Mouse (Mus musculus): ENCODE results near the gene Hnrnpa0. TPM values are rescaled to one million over a fixed set of nuclear protein-coding genes. Genes with fewer than 3 reads are reported as not detected.

Hnrnpa0 gene
- total RNA-seq (2014; rRNA removed), result 178 and 184 TPM in 2 replicates
- polyA plus RNA-seq (2015; fragmentation: Nextera tagmentation; extraction: Ambion mirVana), result 56.8 and 64.4 TPM in 2 replicates

DNA sequence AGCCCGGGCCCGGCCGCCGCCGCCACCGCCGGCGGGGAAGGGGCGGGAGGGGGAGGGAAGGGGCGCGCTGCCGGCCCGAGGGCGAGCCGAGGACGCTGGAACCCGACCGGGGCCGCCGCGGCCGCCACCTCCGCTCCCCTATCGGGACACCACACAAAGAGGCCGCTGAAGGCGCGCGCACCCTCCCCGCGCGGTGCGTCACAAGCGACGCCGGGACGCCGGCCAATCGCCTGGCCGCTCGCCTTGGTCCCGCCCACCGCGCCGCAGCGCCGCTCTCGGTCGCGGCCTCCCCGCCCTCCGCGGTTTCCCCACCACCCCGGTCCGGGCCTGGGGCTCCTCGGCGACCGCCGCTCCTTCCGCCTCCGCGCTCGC is at the start of gene Hnrnpa0:
Gene Hnrnpa0, minus strand, starts transcription at position 161 of the 372 bp plus-strand sequence.
- H3K27me3 ChIP-seq (ENCODE audit: insufficient read depth, low read length), result no peaks in the 10 kb centered on the region
- H3K4me3 ChIP-seq (ENCODE audit: low read length), result peak within 1 kb of the TSS; percentile 94
- 2% methylated on average over 21 of the region's 62 CpGs for WGBS
- H3K27ac ChIP-seq, result peak within 1 kb of the TSS; percentile 99
- no peaks in the 10 kb centered on the region for H3K9me3 ChIP-seq (ENCODE audit: low read length)
- TF ChIP-seq CTCF (IDR thresholded peaks at IDR 0.05; ENCODE audit: low read depth), result no peak
- ATAC-seq, result peak; percentile 94
- peak within 1 kb of the TSS; percentile 99 for H3K9ac ChIP-seq (replicated peaks; ENCODE audit: low read length)
- H3K36me3 ChIP-seq (ENCODE audit: insufficient read depth, low read length), result no peaks in the 10 kb centered on the region
- H3K4me2 ChIP-seq (ENCODE audit: low read depth, low read length), result peak within 1 kb of the TSS; percentile 83
- peaks cover 9% of the 10 kb centered on the region; the same call in 1 of the 2 replicates for H3K4me1 ChIP-seq (ENCODE audit: insufficient read depth, low read length)
- DNase-seq (ENCODE audit: low spot score), result peak; percentile 98

DNA sequence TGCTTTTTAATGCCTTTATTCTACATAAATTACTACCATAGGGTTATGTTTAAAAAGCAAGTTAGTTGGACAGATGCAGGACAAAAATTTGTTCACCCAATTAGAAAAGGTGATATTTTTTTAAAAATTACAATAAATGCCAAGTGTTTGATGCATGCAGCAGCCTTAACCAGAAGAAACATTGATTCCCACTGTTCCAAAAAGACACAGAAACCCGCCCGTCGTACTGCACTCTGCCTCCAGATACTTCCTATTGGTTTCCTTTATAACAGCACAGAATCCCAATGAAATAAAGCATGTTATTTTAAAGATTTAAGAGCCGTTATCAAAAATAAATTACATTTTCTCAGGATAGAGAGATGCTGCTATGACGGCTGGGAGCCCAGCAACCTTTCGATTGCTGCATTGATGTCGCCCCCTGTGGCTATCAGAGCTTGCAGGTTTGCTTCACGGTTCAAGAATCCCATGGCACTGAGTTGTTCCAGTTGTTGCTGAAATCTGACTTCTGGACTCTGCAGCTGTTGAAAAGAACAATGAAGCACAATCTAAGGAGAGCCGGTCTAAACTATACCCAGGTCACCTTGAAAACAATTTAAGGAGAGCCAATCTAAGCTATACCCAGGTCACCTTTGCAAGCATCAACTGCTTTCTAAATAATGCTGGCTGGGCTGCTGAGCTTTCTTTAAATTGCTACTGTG is 49.3 kb upstream of the Hnrnpa0 start:
- H3K27me3 ChIP-seq (ENCODE audit: insufficient read depth, low read length), result no peaks in the 10 kb centered on the region
- no peak overlapping the region for H3K4me3 ChIP-seq (ENCODE audit: low read length)
- no peak overlapping the region for H3K27ac ChIP-seq
- H3K36me3 ChIP-seq (ENCODE audit: insufficient read depth, low read length), result peaks cover 29% of the 10 kb centered on the region
- 76% methylated on average over 9 of the region's 9 CpGs for WGBS
- no peak overlapping the region for H3K9ac ChIP-seq (replicated peaks; ENCODE audit: low read length)
- no peaks in the 10 kb centered on the region for H3K4me1 ChIP-seq (ENCODE audit: insufficient read depth, low read length)
- H3K9me3 ChIP-seq (ENCODE audit: low read length), result no peaks in the 10 kb centered on the region
- ATAC-seq (no peak), DNase-seq (ENCODE audit: low spot score) (no peak)
- TF ChIP-seq CTCF (IDR thresholded peaks at IDR 0.05; ENCODE audit: low read depth), result no peak
- H3K4me2 ChIP-seq (ENCODE audit: low read depth, low read length), result no peak overlapping the region

DNA sequence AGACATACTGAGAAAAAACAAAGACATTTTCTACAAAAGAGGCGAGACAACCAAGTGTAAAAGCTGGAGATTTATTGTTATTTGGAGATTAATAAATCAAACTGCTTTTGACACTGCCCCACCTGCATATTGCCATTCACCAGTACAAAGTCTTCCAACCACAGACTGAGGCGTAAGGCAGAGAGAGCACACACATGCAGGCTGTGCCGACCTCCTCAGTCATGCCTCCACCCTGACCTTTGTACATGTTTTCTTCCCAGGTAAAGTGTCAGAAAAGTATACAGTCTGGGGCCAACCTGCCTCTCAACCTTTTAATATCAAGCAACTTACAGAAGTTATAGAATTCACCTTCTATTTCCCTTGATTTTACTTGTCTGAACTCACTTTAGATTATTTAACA is 47.7 kb upstream of the Hnrnpa0 start:
- H3K36me3 ChIP-seq (ENCODE audit: insufficient read depth, low read length), result peaks cover 22% of the 10 kb centered on the region; the same call in 1 of the 2 replicates
- no peak overlapping the region for H3K27ac ChIP-seq
- H3K9me3 ChIP-seq (ENCODE audit: low read length), result no peaks in the 10 kb centered on the region
- H3K9ac ChIP-seq (replicated peaks; ENCODE audit: low read length), result no peak overlapping the region
- TF ChIP-seq CTCF (IDR thresholded peaks at IDR 0.05; ENCODE audit: low read depth), result no peak
- H3K4me1 ChIP-seq (ENCODE audit: insufficient read depth, low read length), result no peaks in the 10 kb centered on the region
- ATAC-seq (no peak), DNase-seq (ENCODE audit: low spot score) (no peak)
- H3K4me2 ChIP-seq (ENCODE audit: low read depth, low read length), result no peak overlapping the region
- 90% methylated on average over 3 of the region's 3 CpGs for WGBS
- H3K4me3 ChIP-seq (ENCODE audit: low read length), result no peak overlapping the region
- H3K27me3 ChIP-seq (ENCODE audit: insufficient read depth, low read length), result no peaks in the 10 kb centered on the region

DNA sequence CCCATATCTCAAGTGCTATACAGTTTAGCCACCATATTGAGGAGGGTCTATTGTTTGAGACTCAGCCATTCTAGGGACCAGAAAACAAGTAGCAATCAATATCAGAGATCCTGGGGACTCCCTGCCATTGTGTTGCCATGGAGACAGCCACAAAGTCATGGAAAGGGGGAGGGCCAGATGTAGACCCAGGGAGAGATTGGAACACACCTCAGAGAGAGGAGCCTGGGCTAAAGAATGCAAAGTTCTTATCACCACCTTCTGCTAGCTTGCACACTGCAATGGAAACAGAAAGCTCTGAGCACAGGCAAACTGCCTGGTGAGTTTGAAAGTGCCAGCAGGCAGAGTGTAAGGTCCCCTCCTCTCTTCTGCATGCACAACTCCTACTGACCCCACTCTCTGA is 39.8 kb upstream of the Hnrnpa0 start:
- Histone ChIP-seq H3K27me3 (ENCODE audit: insufficient read depth, low read length) (no peaks in the 10 kb centered on the region), H3K4me2 (ENCODE audit: low read depth, low read length) (no peak overlapping the region), H3K27ac (no peak overlapping the region), H3K9me3 (ENCODE audit: low read length) (no peaks in the 10 kb centered on the region), H3K36me3 (ENCODE audit: insufficient read depth, low read length) (peaks cover 6% of the 10 kb centered on the region; the same call in 1 of the 2 replicates), H3K9ac (replicated peaks; ENCODE audit: low read length) (no peak overlapping the region), H3K4me1 (ENCODE audit: insufficient read depth, low read length) (no peaks in the 10 kb centered on the region), H3K4me3 (ENCODE audit: low read length) (no peak overlapping the region)
- DNase-seq (ENCODE audit: low spot score) (no peak), ATAC-seq (0 out of 2 replicates have a peak, but pooled peaks have one; percentile 24)
- no peak for TF ChIP-seq CTCF (IDR thresholded peaks at IDR 0.05; ENCODE audit: low read depth)

DNA sequence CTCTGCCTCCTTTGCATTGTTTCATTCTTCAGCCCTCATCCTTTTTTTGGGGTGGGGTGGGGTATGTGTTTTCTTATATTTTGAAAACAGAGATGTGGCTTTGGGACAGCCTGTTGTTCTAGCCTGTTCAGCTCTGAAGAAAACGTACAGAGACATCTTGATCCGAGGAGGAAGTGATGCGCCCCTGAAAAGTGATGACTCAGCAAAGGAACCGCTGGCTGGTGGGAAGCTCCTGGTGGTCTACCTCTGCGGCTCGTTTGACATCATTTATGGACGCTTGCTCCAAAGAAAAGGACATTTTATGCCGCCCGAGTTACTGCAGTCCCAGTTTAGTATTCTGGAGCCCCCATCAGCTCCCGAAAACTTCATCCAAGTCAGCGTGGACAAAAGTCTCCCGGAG is 35.0 kb upstream of the Hnrnpa0 start:
- Histone ChIP-seq H3K9me3 (ENCODE audit: low read length) (no peaks in the 10 kb centered on the region), H3K27ac (no peak overlapping the region), H3K4me3 (ENCODE audit: low read length) (no peak overlapping the region), H3K4me2 (ENCODE audit: low read depth, low read length) (no peak overlapping the region), H3K9ac (replicated peaks; ENCODE audit: low read length) (no peak overlapping the region), H3K4me1 (ENCODE audit: insufficient read depth, low read length) (no peaks in the 10 kb centered on the region), H3K36me3 (ENCODE audit: insufficient read depth, low read length) (peaks cover 11% of the 10 kb centered on the region; the same call in 1 of the 2 replicates), H3K27me3 (ENCODE audit: insufficient read depth, low read length) (no peaks in the 10 kb centered on the region)
- 97% methylated on average over 12 of the region's 12 CpGs for WGBS
- DNase-seq (ENCODE audit: low spot score) (no peak), ATAC-seq (no peak)
- no peak for TF ChIP-seq CTCF (IDR thresholded peaks at IDR 0.05; ENCODE audit: low read depth)

DNA sequence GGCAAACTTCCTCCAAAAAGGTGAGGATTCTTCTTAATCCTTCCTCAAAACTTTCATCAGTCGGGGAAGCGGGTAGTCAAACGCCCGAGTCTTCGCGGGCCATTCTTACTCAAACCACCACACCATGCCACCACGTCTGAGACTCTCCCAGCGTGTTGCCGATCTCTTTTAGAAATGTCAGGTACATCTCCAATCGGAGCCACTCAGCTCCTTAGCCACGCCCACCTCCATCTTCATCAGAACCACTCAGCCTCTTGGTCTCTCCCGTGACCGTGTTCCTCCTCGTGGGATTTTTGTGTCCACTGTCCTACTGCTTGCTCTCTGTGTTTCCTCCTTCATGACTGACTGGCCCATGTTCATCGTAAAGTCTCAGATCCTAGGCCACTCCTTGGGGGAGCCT is 32.4 kb upstream of the Hnrnpa0 start:
- no peak for TF ChIP-seq CTCF (IDR thresholded peaks at IDR 0.05; ENCODE audit: low read depth)
- no peaks in the 10 kb centered on the region for H3K27me3 ChIP-seq (ENCODE audit: insufficient read depth, low read length)
- H3K4me1 ChIP-seq (ENCODE audit: insufficient read depth, low read length), result 0 out of 2 replicates have a peak, but pooled peaks cover 4% of the 10 kb centered on the region
- no peak overlapping the region for H3K27ac ChIP-seq
- H3K4me3 ChIP-seq (ENCODE audit: low read length), result no peak overlapping the region
- no peak overlapping the region for H3K4me2 ChIP-seq (ENCODE audit: low read depth, low read length)
- no peaks in the 10 kb centered on the region for H3K9me3 ChIP-seq (ENCODE audit: low read length)
- H3K36me3 ChIP-seq (ENCODE audit: insufficient read depth, low read length), result peaks cover 11% of the 10 kb centered on the region; the same call in 1 of the 2 replicates
- H3K9ac ChIP-seq (replicated peaks; ENCODE audit: low read length), result no peak overlapping the region
- DNase-seq (ENCODE audit: low spot score) (no peak), ATAC-seq (no peak)
- WGBS, result 96% methylated on average over 15 of the region's 15 CpGs

Data from hindbrain, postnatal 0 days (tissue).